Mouse (Mus musculus) cerebellum, adult 2 months (tissue): ENCODE data around the gene Acaa1b.

ENCODE experiments used
- CTCF ChIP-seq: fragments of 200-500 bp; IDR thresholded peaks from 2 replicates; pipeline ENCODE4 v1.5.1; 2011; ENCODE audit warnings: low read depth, mild to moderate bottlenecking, control low read depth, low read length, moderate library complexity, borderline replicate concordance; ENCODE audit not compliant: insufficient read depth
- POLR2A ChIP-seq: fragments of 200-500 bp; IDR thresholded peaks from 2 replicates; pipeline ENCODE4 v1.6.1; 2011; ENCODE audit warnings: low read length, control low read depth, borderline replicate concordance; ENCODE audit not compliant: insufficient read depth

DNA sequence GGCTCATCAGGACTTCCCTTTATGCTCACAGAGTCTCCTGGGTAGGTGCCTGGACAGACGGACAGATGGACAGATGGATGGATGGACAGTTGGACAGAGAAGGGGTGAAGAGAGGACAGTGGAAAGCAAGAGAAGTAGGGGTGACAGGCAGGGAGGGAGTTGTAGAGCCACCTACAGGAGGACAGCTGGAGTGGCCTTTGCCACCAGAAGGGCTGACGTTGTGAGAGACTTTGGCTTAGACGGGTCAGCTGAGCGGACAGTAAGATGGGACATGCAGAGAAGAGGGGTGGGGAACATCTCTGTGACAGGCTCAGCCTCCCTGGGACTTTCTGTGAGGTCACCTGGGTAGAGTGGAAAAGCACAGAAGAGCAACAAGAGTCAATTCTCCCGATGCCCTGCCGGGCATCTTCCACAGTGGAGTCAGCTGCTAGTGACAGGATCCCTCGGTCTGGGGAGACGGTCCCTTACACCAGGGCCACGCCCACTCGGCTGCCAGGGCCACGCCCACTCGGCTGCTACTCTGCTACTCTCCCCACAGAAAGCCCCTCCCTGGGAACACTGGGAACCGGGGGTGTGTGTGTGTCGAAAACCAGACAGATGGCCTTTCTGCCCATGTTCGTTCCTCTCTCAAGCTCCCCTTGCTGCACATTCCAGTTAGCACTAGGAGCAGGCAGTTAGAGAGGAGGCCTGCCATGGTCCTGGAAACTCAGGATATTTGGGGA, 56.6 kb downstream of the Acaa1b start:
- no peak for TF ChIP-seq CTCF
- TF ChIP-seq POLR2A: no peak
